Mouse (Mus musculus) gastrocnemius, postnatal 36 days (tissue): ENCODE results near the gene Itgav. TPM values are rescaled to one million over a fixed set of nuclear protein-coding genes. Genes with fewer than 3 reads are reported as not detected.

Experiments
- DNase-seq, 2 experiments: peaks; one replicate each; pipeline ENCODE4 v3.0.0; 2022
- intact Hi-C: fragments of 180-260 bp; cut with DNase I; formaldehyde crosslinking; loops from one replicate; pipeline ENCODE4 v1.15.1; 2025
- total RNA-seq, 2 experiments: library from RNA; stranded (reverse); gene quantifications; 2 replicates each; pipeline ENCODE4 v1.2.3; 2021

Gene Itgav
- total RNA-seq, 2 experiments from 2014 or later, result 39.4 to 48.9 TPM

- no peak for DNase-seq
- intact Hi-C loops, result no loop called here
These were observed 18.0 kb downstream of the Itgav start for GRCm38 (mm10) chr2:83742210-83742609.

- DNase-seq, result no peak
- intact Hi-C loops, result no loop called here
These were observed 18.6 kb downstream of the Itgav start for GRCm38 (mm10) chr2:83742836-83743235.

- DNase-seq, result no peak
- intact Hi-C loops, result no loop called here
These were observed 20.2 kb downstream of the Itgav start for GRCm38 (mm10) chr2:83744276-83744952.

GRCm38 (mm10) chr2:83745257-83745656, 21.1 kb downstream of the Itgav start:
- intact Hi-C loops, result no loop called here

GRCm38 (mm10) chr2:83748581-83749118, 24.5 kb downstream of the Itgav start:
- no peak for DNase-seq
- intact Hi-C loops, result no loop called here

More at GRCm38 (mm10) chr2:83745257-83745656, 21.1 kb downstream of the Itgav start:
- no peak for DNase-seq

GRCm38 (mm10) chr2:83753008-83753407, 28.8 kb downstream of the Itgav start:
- intact Hi-C loops, result no loop called here
- no peak for DNase-seq

- intact Hi-C loops, result no loop called here
- no peak for DNase-seq
These were observed 30.2 kb downstream of the Itgav start for GRCm38 (mm10) chr2:83754306-83754837.

GRCm38 (mm10) chr2:83758606-83759215, 34.5 kb downstream of the Itgav start:
- intact Hi-C loops, result no loop called here
- DNase-seq, result no peak

GRCm38 (mm10) chr2:83759216-83759648, 35.0 kb downstream of the Itgav start:
- intact Hi-C loops, result no loop called here
- DNase-seq, result no peak

- DNase-seq, result no peak
- intact Hi-C loops, result no loop called here
These were observed 35.5 kb downstream of the Itgav start for GRCm38 (mm10) chr2:83759667-83760066.

GRCm38 (mm10) chr2:83760112-83760511, 35.9 kb downstream of the Itgav start:
- DNase-seq, result no peak
- intact Hi-C loops, result no loop called here

- DNase-seq, result no peak
- intact Hi-C loops, result no loop called here
These were observed 37.3 kb downstream of the Itgav start for GRCm38 (mm10) chr2:83761506-83761905.

- intact Hi-C loops, result no loop called here
- no peak for DNase-seq
These were observed 38.1 kb downstream of the Itgav start for GRCm38 (mm10) chr2:83762106-83762855.

GRCm38 (mm10) chr2:83766058-83766457, 41.9 kb downstream of the Itgav start:
- intact Hi-C loops, result no loop called here
- no peak for DNase-seq

GRCm38 (mm10) chr2:83766878-83767277, 42.7 kb downstream of the Itgav start:
- DNase-seq, result no peak
- intact Hi-C loops, result no loop called here

GRCm38 (mm10) chr2:83768311-83769047, 44.3 kb downstream of the Itgav start:
- DNase-seq, result no peak
- intact Hi-C loops, result no loop called here

GRCm38 (mm10) chr2:83771155-83771812, 47.1 kb downstream of the Itgav start:
- intact Hi-C loops, result loop anchor here (5.0 kb wide), 3 partner anchors 109 to 144 kb away; partner anchors contain the start of gene Zc3h15
- DNase-seq, result peak in 1 of 2 experiments; percentile 28

GRCm38 (mm10) chr2:83791330-83792073, 67.3 kb downstream of the Itgav start:
- intact Hi-C loops, result no loop called here
- no peak for DNase-seq

GRCm38 (mm10) chr2:83792102-83792501, 67.9 kb downstream of the Itgav start:
- intact Hi-C loops, result no loop called here
- no peak for DNase-seq
